Mouse (Mus musculus) forebrain, embryonic 16.5 days (tissue): ENCODE measurements around the gene Drc3. TPM values are rescaled to one million over a fixed set of nuclear protein-coding genes. Genes with fewer than 3 reads are reported as not detected.

Source experiments
- ATAC-seq: fragments of 200-750 bp; cut with Nextera tagmentation; 2 replicates; pipeline ENCODE4 v1.8.0; 2017; ENCODE audit warnings: mild to moderate bottlenecking, moderate library complexity
- H3K27ac ChIP-seq: fragments of 300-500 bp; sonication (generic); 2 replicates; pipeline ENCODE4 v1.5.1; 2014; ENCODE audit warnings: low read length, control low read depth
- H3K27me3 ChIP-seq: fragments of 300-500 bp; sonication (generic); replicated peaks from 2 replicates; pipeline ENCODE4 v1.6.1; 2014; ENCODE audit warnings: low read length; ENCODE audit not compliant: control insufficient read depth, insufficient read depth
- H3K36me3 ChIP-seq: fragments of 300-500 bp; sonication (generic); 2 replicates; pipeline ENCODE4 v1.6.1; 2014; ENCODE audit not compliant: control insufficient read depth, insufficient read depth
- H3K4me1 ChIP-seq: fragments of 300-500 bp; sonication (generic); replicated peaks from 2 replicates; pipeline ENCODE4 v1.6.1; 2014; ENCODE audit warnings: low read length; ENCODE audit not compliant: control insufficient read depth, insufficient read depth
- H3K4me2 ChIP-seq: fragments of 300-500 bp; sonication (generic); 2 replicates; pipeline ENCODE4 v1.6.1; 2014; ENCODE audit warnings: mild to moderate bottlenecking, low read length, control low read depth
- H3K4me3 ChIP-seq: fragments of 300-500 bp; sonication (generic); replicated peaks from 2 replicates; pipeline ENCODE4 v1.5.1; 2014; ENCODE audit warnings: mild to moderate bottlenecking, low read length, control low read depth
- H3K9ac ChIP-seq: fragments of 300-500 bp; sonication (generic); replicated peaks from 2 replicates; pipeline ENCODE4 v1.6.1; 2014; ENCODE audit warnings: low read depth, low read length, control low read depth
- H3K9me3 ChIP-seq: fragments of 300-500 bp; sonication (generic); 2 replicates; pipeline ENCODE4 v1.6.1; 2016; ENCODE audit warnings: low read length; ENCODE audit not compliant: control insufficient read depth
- WGBS: fragments of 180-500 bp; shearing (Covaris S2); extraction: QIAGEN DNeasy Blood & Tissue Kit; methylation state at CpG from one replicate; pipeline ENCODE4 v1.1.7; 2014; 5-methylcytosine and 5-hydroxymethylcytosine counted together
- polyA plus RNA-seq: library from polyadenylated mRNA; unstranded; fragments of >200 nt; fragmentation: Nextera tagmentation; extraction: Ambion mirVana; gene quantifications from 2 replicates; pipeline ENCODE4 v1.2.1, GENCODE M21; 2015

The Drc3 gene
- polyA plus RNA-seq, 1 experiment from 2014 or later, result 4.7 TPM

DNA sequence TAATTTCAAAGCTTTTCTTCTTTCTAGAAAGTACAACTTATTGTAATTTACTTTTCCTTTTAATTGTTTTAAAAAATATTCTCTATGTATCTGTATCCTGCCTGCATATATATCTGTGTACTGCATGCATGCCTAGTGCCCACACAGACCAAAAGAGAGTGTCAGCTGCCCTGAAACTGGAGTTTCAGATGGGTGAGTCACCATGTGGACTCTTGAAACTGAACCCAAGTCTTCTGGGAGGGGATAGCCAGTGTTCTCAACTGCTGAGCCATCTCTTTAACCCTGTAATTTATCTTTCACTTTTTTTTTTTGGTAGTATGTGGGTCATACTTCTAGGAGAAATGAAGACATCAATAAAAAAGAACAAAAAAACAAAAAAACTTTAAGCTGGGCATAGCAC lies 29.4 kb upstream of the Drc3 start:
- Histone ChIP-seq H3K27me3 (no peaks in the 10 kb centered on the region), H3K27ac (no peak overlapping the region), H3K9ac (no peak overlapping the region), H3K4me2 (no peak overlapping the region), H3K9me3 (no peaks in the 10 kb centered on the region), H3K4me1 (peaks cover 3% of the 10 kb centered on the region), H3K4me3 (no peak overlapping the region), H3K36me3 (no peaks in the 10 kb centered on the region)
- ATAC-seq, result no peak

DNA sequence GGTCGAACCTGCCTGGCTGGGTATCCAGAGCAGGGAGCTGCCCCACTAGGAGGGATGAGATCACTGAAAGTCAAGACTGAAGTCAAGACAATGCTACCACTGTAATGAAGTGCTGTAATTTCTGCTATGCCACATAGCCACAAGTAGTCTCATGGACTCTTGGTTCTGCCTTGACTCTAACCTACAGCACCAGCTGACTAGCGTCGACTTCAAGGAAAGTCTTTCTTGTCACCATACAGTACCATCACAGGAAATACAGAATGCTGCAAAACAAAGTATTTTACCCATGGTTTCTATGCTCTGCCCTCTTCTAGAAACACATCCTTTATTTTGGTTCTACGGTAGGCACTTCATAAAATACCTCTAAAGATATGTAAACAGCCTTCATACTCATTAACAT lies 22.6 kb upstream of the Drc3 start:
- Histone ChIP-seq H3K4me3 (no peak overlapping the region), H3K4me1 (peaks cover 10% of the 10 kb centered on the region), H3K9me3 (no peaks in the 10 kb centered on the region), H3K36me3 (no peaks in the 10 kb centered on the region), H3K27me3 (no peaks in the 10 kb centered on the region), H3K9ac (no peak overlapping the region), H3K4me2 (no peak overlapping the region), H3K27ac (no peak overlapping the region)
- no peak for ATAC-seq
- 88% methylated on average over 4 of the region's 4 CpGs for WGBS

DNA sequence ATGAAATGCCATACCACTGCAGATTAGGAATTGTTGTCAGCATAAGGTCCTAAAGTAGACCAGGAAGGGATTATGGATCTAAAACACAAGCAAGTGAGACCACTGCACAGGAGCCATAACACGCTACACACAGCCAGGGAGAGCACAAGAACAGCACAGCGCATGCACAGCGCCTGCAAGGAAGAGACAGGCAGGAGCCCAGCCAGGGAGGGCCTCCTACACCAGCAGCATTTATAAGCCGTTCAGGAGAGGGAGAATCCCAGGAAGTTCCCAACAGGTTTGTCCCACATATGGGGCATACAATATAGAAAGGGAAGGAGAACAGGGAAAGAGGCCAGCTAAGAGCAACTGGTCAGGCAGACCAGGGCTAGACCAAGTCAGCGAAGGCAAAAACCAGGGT lies 19.7 kb upstream of the Drc3 start:
- Histone ChIP-seq H3K4me1 (peaks cover 10% of the 10 kb centered on the region), H3K4me2 (no peak overlapping the region), H3K9ac (no peak overlapping the region), H3K9me3 (no peaks in the 10 kb centered on the region), H3K27ac (no peak overlapping the region), H3K27me3 (no peaks in the 10 kb centered on the region), H3K4me3 (no peak overlapping the region), H3K36me3 (no peaks in the 10 kb centered on the region)
- 81% methylated on average over 5 of the region's 5 CpGs for WGBS
- no peak for ATAC-seq

DNA sequence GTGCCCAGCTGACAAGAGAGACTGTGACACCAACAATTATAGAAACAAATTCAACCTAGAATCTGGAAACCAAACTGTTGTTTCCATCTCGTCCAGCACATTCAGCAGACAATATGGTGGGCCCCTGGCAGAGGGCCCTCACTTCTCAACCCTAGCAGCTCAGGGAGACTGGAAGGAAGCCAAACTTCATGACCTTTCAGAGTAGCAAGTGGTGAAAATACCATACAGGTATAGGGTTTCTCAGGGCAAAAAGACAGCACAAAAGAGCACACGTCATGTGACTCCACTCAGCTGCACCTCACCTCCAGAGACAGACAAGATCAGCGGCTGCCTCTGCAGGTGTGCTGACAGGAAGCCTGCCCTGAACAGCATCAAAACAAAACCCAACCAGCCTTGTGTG lies 19.0 kb upstream of the Drc3 start:
- Histone ChIP-seq H3K4me1 (peaks cover 10% of the 10 kb centered on the region), H3K9me3 (no peaks in the 10 kb centered on the region), H3K27me3 (no peaks in the 10 kb centered on the region), H3K36me3 (no peaks in the 10 kb centered on the region), H3K4me2 (no peak overlapping the region), H3K4me3 (no peak overlapping the region), H3K9ac (no peak overlapping the region), H3K27ac (no peak overlapping the region)
- WGBS, result 63% methylated on average over 3 of the region's 3 CpGs
- ATAC-seq, result no peak

DNA sequence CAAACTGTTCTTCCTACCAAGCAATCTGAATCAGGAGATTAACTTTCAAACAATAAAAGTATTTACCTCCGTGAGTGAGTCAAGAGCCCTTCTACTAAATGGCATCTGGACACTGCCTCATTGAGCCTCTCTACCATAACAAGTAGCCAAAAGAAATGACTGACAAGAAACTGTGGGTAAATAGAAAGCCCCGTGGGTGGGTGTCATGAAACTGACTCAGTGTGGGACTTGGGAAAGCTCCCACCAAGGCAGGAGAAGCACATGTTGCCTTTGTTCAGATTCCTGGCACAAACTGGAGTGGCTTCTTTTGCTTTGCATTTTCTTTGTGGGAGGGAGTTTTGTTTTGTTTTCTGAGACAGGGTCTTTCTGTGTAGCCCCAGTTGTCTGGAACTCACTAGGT lies 17.4 kb upstream of the Drc3 start:
- H3K4me3 ChIP-seq, result no peak overlapping the region
- no peak for ATAC-seq
- no peak overlapping the region for H3K27ac ChIP-seq
- WGBS, result 22% methylated on average over 2 of the region's 2 CpGs
- no peak overlapping the region for H3K9ac ChIP-seq
- H3K36me3 ChIP-seq, result no peaks in the 10 kb centered on the region
- peaks cover 10% of the 10 kb centered on the region for H3K4me1 ChIP-seq
- no peaks in the 10 kb centered on the region for H3K27me3 ChIP-seq
- no peak overlapping the region for H3K4me2 ChIP-seq
- H3K9me3 ChIP-seq, result no peaks in the 10 kb centered on the region

DNA sequence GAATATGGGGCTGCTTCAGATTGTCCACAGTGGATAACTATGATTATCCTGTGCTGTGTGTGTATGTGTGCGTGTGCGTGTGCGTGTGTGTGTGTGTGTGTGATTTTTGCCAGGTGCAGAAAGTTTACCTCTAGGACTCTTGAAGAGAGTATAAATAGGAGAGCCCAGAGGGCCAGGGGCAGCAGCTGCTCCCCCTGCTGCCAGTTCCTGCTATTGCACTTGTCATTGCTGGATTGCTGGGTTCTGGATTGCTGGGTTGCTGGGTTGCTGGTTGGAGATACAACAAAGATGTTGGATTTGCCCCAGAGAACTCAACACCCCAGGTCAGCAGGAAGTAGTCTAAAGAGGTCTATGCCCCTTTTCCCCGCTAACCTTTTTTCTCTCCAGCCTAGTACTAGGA lies 14.8 kb upstream of the Drc3 start:
- H3K4me1 ChIP-seq, result peaks cover 10% of the 10 kb centered on the region
- 76% methylated on average over 4 of the region's 4 CpGs for WGBS

DNA sequence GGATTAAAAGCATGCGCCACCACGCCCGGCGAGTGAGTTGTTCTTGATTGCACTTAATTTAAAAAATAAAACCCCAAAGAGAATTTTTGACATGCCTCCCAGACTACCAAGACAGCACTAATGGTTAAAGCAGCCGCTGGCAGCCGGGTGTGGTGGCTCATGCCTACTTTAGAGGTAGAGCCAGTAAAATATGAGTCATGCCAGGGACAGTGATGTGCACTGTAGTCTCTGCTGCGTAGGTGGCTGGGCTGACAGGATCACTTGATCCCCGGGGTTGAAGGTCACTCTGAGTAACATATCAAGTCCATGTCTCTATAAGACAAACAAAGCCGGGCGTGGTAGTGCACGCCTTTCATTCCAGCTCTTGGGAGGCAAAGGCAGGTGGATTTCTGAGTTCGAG lies 13.8 kb upstream of the Drc3 start:
- Histone ChIP-seq H3K9me3 (no peaks in the 10 kb centered on the region), H3K27me3 (no peaks in the 10 kb centered on the region), H3K36me3 (no peaks in the 10 kb centered on the region), H3K4me2 (no peak overlapping the region), H3K27ac (no peak overlapping the region), H3K4me3 (no peak overlapping the region), H3K4me1 (peaks cover under 1% of the 10 kb centered on the region), H3K9ac (no peak overlapping the region)
- no peak for ATAC-seq
- 95% methylated on average over 12 of the region's 12 CpGs for WGBS

More for the DNA sequence above, 14.8 kb upstream of the Drc3 start:
- no peak overlapping the region for H3K9ac ChIP-seq
- H3K9me3 ChIP-seq, result no peaks in the 10 kb centered on the region
- no peaks in the 10 kb centered on the region for H3K36me3 ChIP-seq
- no peak for ATAC-seq
- H3K27me3 ChIP-seq, result no peaks in the 10 kb centered on the region
- H3K27ac ChIP-seq, result no peak overlapping the region
- no peak overlapping the region for H3K4me3 ChIP-seq
- no peak overlapping the region for H3K4me2 ChIP-seq

DNA sequence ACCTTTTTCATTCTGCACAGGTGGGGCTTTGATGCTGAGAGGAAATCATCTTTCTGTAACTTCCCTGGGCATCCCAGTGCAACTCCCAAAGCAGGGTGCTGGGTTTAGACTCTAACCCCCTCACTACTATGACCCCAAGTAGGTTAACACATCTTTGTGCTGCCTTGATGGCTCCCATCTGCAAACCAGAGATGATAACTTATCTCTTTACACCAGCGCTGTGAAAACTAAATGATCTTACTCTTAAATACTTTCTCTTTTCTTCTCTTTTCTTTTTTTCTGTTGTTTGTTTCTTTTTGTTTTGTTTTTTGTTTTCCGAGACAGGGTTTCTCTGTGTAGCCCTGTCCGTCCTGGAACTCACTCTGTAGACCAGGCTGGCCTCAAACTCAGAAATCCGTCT lies 7.3 kb upstream of the Drc3 start:
- Histone ChIP-seq H3K9ac (no peak overlapping the region), H3K27ac (no peak overlapping the region), H3K9me3 (no peaks in the 10 kb centered on the region), H3K36me3 (no peaks in the 10 kb centered on the region), H3K4me1 (0 out of 2 replicates have a peak, but pooled peaks cover 6% of the 10 kb centered on the region), H3K4me3 (no peak overlapping the region), H3K4me2 (no peak overlapping the region), H3K27me3 (no peaks in the 10 kb centered on the region)
- 78% methylated on average over 4 of the region's 4 CpGs for WGBS
- no peak for ATAC-seq

DNA sequence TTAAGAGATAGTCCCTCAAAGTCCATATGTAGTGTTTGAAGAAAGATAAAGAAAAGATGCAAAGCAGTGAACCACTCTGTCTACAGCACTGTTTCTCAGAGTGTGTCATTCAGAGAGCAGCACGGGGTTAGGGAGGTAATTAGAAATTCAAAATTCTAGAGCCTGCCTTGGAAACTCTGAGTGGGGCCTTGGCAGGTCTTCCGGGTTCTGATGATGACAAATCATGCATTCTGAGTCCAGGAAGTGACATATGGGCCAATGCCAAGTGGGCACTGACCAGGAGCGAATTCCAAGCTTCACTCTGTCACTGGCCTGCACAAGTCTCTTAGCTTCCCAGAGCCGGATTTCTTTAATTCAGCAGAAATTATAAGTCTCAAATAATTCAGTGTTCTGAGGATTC lies 6.6 kb upstream of the Drc3 start:
- 50% methylated on average over 4 of the region's 4 CpGs for WGBS
- H3K9ac ChIP-seq, result no peak overlapping the region
- H3K27ac ChIP-seq, result no peak overlapping the region
- H3K4me1 ChIP-seq, result peaks cover 10% of the 10 kb centered on the region
- no peaks in the 10 kb centered on the region for H3K36me3 ChIP-seq
- ATAC-seq, result no peak
- no peak overlapping the region for H3K4me3 ChIP-seq
- no peaks in the 10 kb centered on the region for H3K27me3 ChIP-seq
- no peak overlapping the region for H3K4me2 ChIP-seq
- H3K9me3 ChIP-seq, result no peaks in the 10 kb centered on the region

DNA sequence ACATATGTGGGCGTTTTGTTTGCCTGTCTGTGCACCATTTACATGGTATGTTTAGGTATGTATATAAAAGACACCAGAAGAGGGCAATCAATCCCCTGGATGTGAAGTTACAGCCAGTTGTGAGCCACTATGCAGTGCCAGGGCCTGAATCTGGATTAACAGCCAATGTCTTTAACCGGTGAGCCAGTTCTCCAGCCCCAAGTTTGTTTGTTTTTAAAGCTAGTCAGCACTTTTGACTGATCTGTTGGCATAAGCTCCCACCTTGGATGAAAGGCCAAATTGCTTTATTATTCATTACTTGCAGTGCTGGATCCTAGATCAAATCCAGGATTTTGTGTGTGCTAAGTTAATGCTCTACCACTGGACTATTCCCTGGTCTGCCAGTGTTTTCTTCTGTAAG lies 1.7 kb upstream of the Drc3 start:
- ATAC-seq, result no peak
- no peak overlapping the region for H3K9ac ChIP-seq
- H3K36me3 ChIP-seq, result no peaks in the 10 kb centered on the region
- H3K4me2 ChIP-seq, result peak overlapping the region; percentile 62
- H3K27ac ChIP-seq, result no peak overlapping the region
- no peaks in the 10 kb centered on the region for H3K27me3 ChIP-seq
- peaks cover 19% of the 10 kb centered on the region for H3K4me1 ChIP-seq
- 53% methylated on average over 2 of the region's 2 CpGs for WGBS
- no peaks in the 10 kb centered on the region for H3K9me3 ChIP-seq
- H3K4me3 ChIP-seq, result no peak overlapping the region
